Mouse (Mus musculus) midbrain, embryonic 14.5 days (tissue): ENCODE measurements at regions not wholly inside any gene's neighbourhood (a gene's known extent, or its start where the extent isn't known, plus 50 kb on each side); places are given as distances from the start of the nearest gene placed in this dataset.

Source experiments
- ATAC-seq: fragments of 200-750 bp; cut with Nextera tagmentation; 2 replicates; pipeline ENCODE4 v1.8.0; 2017; ENCODE audit warnings: moderate number of reproducible peaks, moderate library complexity; ENCODE audit not compliant: low FRiP score, low TSS enrichment
- DNase-seq: peaks from one replicate; pipeline ENCODE4 v3.0.0-alpha.2; 2015
- H3K27ac ChIP-seq: fragments of 300-500 bp; sonication (generic); replicated peaks from 2 replicates; pipeline ENCODE4 v1.5.1; 2014; ENCODE audit warnings: mild to moderate bottlenecking, low read depth, low read length, moderate library complexity
- H3K27me3 ChIP-seq: fragments of 300-500 bp; sonication (generic); 2 replicates; pipeline ENCODE4 v1.6.1; 2014; ENCODE audit warnings: low read length, control low read depth, mixed read lengths; ENCODE audit not compliant: control insufficient read depth, insufficient read depth
- H3K36me3 ChIP-seq: fragments of 300-500 bp; sonication (generic); 2 replicates; pipeline ENCODE4 v1.6.1; 2014; ENCODE audit warnings: low read length, control low read depth; ENCODE audit not compliant: control insufficient read depth, insufficient read depth
- H3K4me1 ChIP-seq: fragments of 300-500 bp; sonication (generic); 2 replicates; pipeline ENCODE4 v1.6.1; 2014; ENCODE audit warnings: mild to moderate bottlenecking, antibody characterized with exemption, low read length, control low read depth; ENCODE audit not compliant: control insufficient read depth, insufficient read depth
- H3K4me2 ChIP-seq: fragments of 300-500 bp; sonication (generic); 2 replicates; pipeline ENCODE4 v1.6.1; 2014; ENCODE audit warnings: mild to moderate bottlenecking, low read length, moderate library complexity
- H3K4me3 ChIP-seq: fragments of 300-500 bp; sonication (generic); replicated peaks from 2 replicates; pipeline ENCODE4 v1.5.1; 2014; ENCODE audit warnings: low read depth, low read length
- H3K9ac ChIP-seq: fragments of 300-500 bp; sonication (generic); replicated peaks from 2 replicates; pipeline ENCODE4 v1.6.1; 2014; ENCODE audit warnings: mild to moderate bottlenecking, low read length, moderate library complexity
- H3K9me3 ChIP-seq: fragments of 300-500 bp; sonication (generic); 2 replicates; pipeline ENCODE4 v1.6.1; 2016; ENCODE audit warnings: low read length, control low read depth, mixed read lengths; ENCODE audit not compliant: control insufficient read depth
- WGBS: fragments of 180-500 bp; shearing (Covaris S2); extraction: QIAGEN DNeasy Blood & Tissue Kit; methylation state at CpG from one replicate; pipeline ENCODE4 v1.1.7; 2014; 5-methylcytosine and 5-hydroxymethylcytosine counted together

- Histone ChIP-seq H3K4me3 (no peak overlapping the region), H3K4me2 (no peak overlapping the region), H3K36me3 (no peaks in the 10 kb centered on the region), H3K27me3 (no peaks in the 10 kb centered on the region), H3K9me3 (no peaks in the 10 kb centered on the region), H3K27ac (no peak overlapping the region), H3K9ac (no peak overlapping the region), H3K4me1 (0 out of 2 replicates have a peak, but pooled peaks cover 2% of the 10 kb centered on the region)
- WGBS = 75% methylated on average over 4 of the region's 4 CpGs
- ATAC-seq (no peak), DNase-seq (no peak)
Measured at GRCm38 (mm10) chr9:46538616-46539015, 218.8 kb upstream of the 4931429L15Rik start.

GRCm38 (mm10) chr9:46516401-46517130, 196.8 kb upstream of the 4931429L15Rik start:
- Histone ChIP-seq H3K4me1 (no peaks in the 10 kb centered on the region), H3K27ac (no peak overlapping the region), H3K27me3 (no peaks in the 10 kb centered on the region), H3K9ac (no peak overlapping the region), H3K36me3 (no peaks in the 10 kb centered on the region), H3K9me3 (no peaks in the 10 kb centered on the region), H3K4me3 (no peak overlapping the region), H3K4me2 (no peak overlapping the region)
- ATAC-seq (no peak), DNase-seq (no peak)
- WGBS = 76% methylated on average over 20 of the region's 20 CpGs

- Histone ChIP-seq H3K27ac (no peak overlapping the region), H3K9me3 (no peaks in the 10 kb centered on the region), H3K4me1 (0 out of 2 replicates have a peak, but pooled peaks cover 3% of the 10 kb centered on the region), H3K36me3 (no peaks in the 10 kb centered on the region), H3K4me2 (no peak overlapping the region), H3K4me3 (no peak overlapping the region), H3K27me3 (no peaks in the 10 kb centered on the region), H3K9ac (no peak overlapping the region)
- 78% methylated on average over 6 of the region's 6 CpGs for WGBS
- ATAC-seq (no peak), DNase-seq (no peak)
Measured at GRCm38 (mm10) chr9:46512276-46513051, 192.7 kb upstream of the 4931429L15Rik start.

GRCm38 (mm10) chr9:46511307-46511706, 191.5 kb upstream of the 4931429L15Rik start:
- Histone ChIP-seq H3K9me3 (no peaks in the 10 kb centered on the region), H3K27ac (no peak overlapping the region), H3K27me3 (no peaks in the 10 kb centered on the region), H3K36me3 (no peaks in the 10 kb centered on the region), H3K9ac (no peak overlapping the region), H3K4me2 (no peak overlapping the region), H3K4me1 (0 out of 2 replicates have a peak, but pooled peaks cover 3% of the 10 kb centered on the region), H3K4me3 (no peak overlapping the region)
- DNase-seq (peak; percentile 70), ATAC-seq (no peak)
- WGBS = 43% methylated on average over 6 of the region's 6 CpGs

- no peaks in the 10 kb centered on the region for H3K27me3 ChIP-seq
- no peak overlapping the region for H3K4me2 ChIP-seq
- H3K27ac ChIP-seq = peak overlapping the region; percentile 52; the same call in 1 of the 2 replicates
- H3K4me3 ChIP-seq = no peak overlapping the region
- DNase-seq = peak; percentile 18
- no peak for ATAC-seq
- H3K4me1 ChIP-seq = peaks cover 6% of the 10 kb centered on the region; the same call in 1 of the 2 replicates
- H3K36me3 ChIP-seq = no peaks in the 10 kb centered on the region
- H3K9ac ChIP-seq = no peak overlapping the region
- WGBS = 63% methylated on average over 5 of the region's 5 CpGs
- no peaks in the 10 kb centered on the region for H3K9me3 ChIP-seq
Measured at GRCm38 (mm10) chr9:46509896-46510295, 190.1 kb upstream of the 4931429L15Rik start.

GRCm38 (mm10) chr9:46509458-46509857, 189.7 kb upstream of the 4931429L15Rik start:
- ATAC-seq (no peak), DNase-seq (peak; percentile 63)
- Histone ChIP-seq H3K9ac (no peak overlapping the region), H3K9me3 (no peaks in the 10 kb centered on the region), H3K36me3 (no peaks in the 10 kb centered on the region), H3K4me2 (no peak overlapping the region), H3K4me3 (no peak overlapping the region), H3K4me1 (peaks cover 11% of the 10 kb centered on the region), H3K27ac (peak overlapping the region; percentile 20; the same call in 1 of the 2 replicates), H3K27me3 (no peaks in the 10 kb centered on the region)
- WGBS = 5% methylated on average over 5 of the region's 5 CpGs

- Histone ChIP-seq H3K9me3 (no peaks in the 10 kb centered on the region), H3K9ac (no peak overlapping the region), H3K27ac (no peak overlapping the region), H3K36me3 (no peaks in the 10 kb centered on the region), H3K27me3 (no peaks in the 10 kb centered on the region), H3K4me3 (no peak overlapping the region), H3K4me1 (peaks cover 27% of the 10 kb centered on the region), H3K4me2 (no peak overlapping the region)
- DNase-seq = no peak
- WGBS = 87% methylated on average over 4 of the region's 4 CpGs
- no peak for ATAC-seq
Measured at GRCm38 (mm10) chr9:46507036-46507435, 187.2 kb upstream of the 4931429L15Rik start.

GRCm38 (mm10) chr9:46504536-46504935, 184.8 kb upstream of the 4931429L15Rik start:
- no peak overlapping the region for H3K4me3 ChIP-seq
- H3K4me2 ChIP-seq = no peak overlapping the region
- H3K9me3 ChIP-seq = no peaks in the 10 kb centered on the region
- no peak for DNase-seq
- no peaks in the 10 kb centered on the region for H3K36me3 ChIP-seq
- H3K4me1 ChIP-seq = peaks cover 26% of the 10 kb centered on the region
- ATAC-seq = no peak
- H3K27me3 ChIP-seq = no peaks in the 10 kb centered on the region
- 39% methylated on average over 12 of the region's 12 CpGs for WGBS
- no peak overlapping the region for H3K9ac ChIP-seq
- no peak overlapping the region for H3K27ac ChIP-seq

- H3K27ac ChIP-seq = peak overlapping the region; percentile 41; the same call in 1 of the 2 replicates
- H3K27me3 ChIP-seq = no peaks in the 10 kb centered on the region
- peaks cover 24% of the 10 kb centered on the region for H3K4me1 ChIP-seq
- no peak overlapping the region for H3K4me3 ChIP-seq
- WGBS = 19% methylated on average over 3 of the region's 3 CpGs
- DNase-seq (peak; percentile 59), ATAC-seq (no peak)
- no peak overlapping the region for H3K4me2 ChIP-seq
- no peak overlapping the region for H3K9ac ChIP-seq
- no peaks in the 10 kb centered on the region for H3K36me3 ChIP-seq
- H3K9me3 ChIP-seq = no peaks in the 10 kb centered on the region
Measured at GRCm38 (mm10) chr9:46504133-46504416, 184.3 kb upstream of the 4931429L15Rik start.
